Mouse (Mus musculus) C2C12 (cell line): ENCODE measurements around the gene Slc15a3. TPM values are rescaled to one million over a fixed set of nuclear protein-coding genes. Genes with fewer than 3 reads are reported as not detected.
A peak's percentile ranks its signal among the peaks of the same experiment; 100 is the strongest.

Experiments used
- H3K27me3 ChIP-seq: one replicate; pipeline ENCODE4 v1.6.1; 2011; ENCODE audit not compliant: control insufficient read depth, insufficient read depth, insufficient read length
- H3K36me3 ChIP-seq: one replicate; pipeline ENCODE4 v1.6.1; 2011; ENCODE audit not compliant: control insufficient read depth, insufficient read depth
- H3K4me3 ChIP-seq: one replicate; pipeline ENCODE4 v1.5.1; 2011; ENCODE audit warnings: mild to moderate bottlenecking, control low read depth; ENCODE audit not compliant: poor library complexity, insufficient read depth, severe bottlenecking
- H3K79me2 ChIP-seq: one replicate; pipeline ENCODE4 v1.6.1; 2011; ENCODE audit not compliant: control insufficient read depth, insufficient read depth
- H3K79me3 ChIP-seq: one replicate; pipeline ENCODE4 v1.6.1; 2011; ENCODE audit warnings: low read depth, control low read depth
- H3ac ChIP-seq: one replicate; pipeline ENCODE3; 2011; ENCODE audit warnings: low read depth; ENCODE audit not compliant: control insufficient read depth, insufficient read length
- CEBPB ChIP-seq: IDR thresholded peaks from one replicate; pipeline ENCODE4 v1.6.1; 2011; ENCODE audit warnings: low read depth, mild to moderate bottlenecking, control low read depth, moderate library complexity
- CTCF ChIP-seq: IDR thresholded peaks from one replicate; pipeline ENCODE4 v1.5.1; 2011; ENCODE audit not compliant: control insufficient read depth, insufficient read depth, insufficient read length
- FOSL1 ChIP-seq: IDR thresholded peaks from one replicate; pipeline ENCODE4 v1.8.0; 2011; ENCODE audit warnings: mild to moderate bottlenecking, low read length; ENCODE audit not compliant: poor library complexity, insufficient read depth, severe bottlenecking
- MAX ChIP-seq: IDR thresholded peaks from one replicate; pipeline ENCODE4 v1.6.1; 2011; ENCODE audit warnings: mild to moderate bottlenecking, control low read depth
- MYOD1 ChIP-seq: IDR thresholded peaks from one replicate; pipeline ENCODE4 v1.6.1; 2011; ENCODE audit warnings: low read depth; ENCODE audit not compliant: control insufficient read depth, insufficient read length
- MYOG ChIP-seq: IDR thresholded peaks from one replicate; pipeline ENCODE4 v1.6.1; 2011; ENCODE audit not compliant: control insufficient read depth, insufficient read length; ENCODE audit errors: extremely low read depth
- USF1 ChIP-seq: IDR thresholded peaks from one replicate; pipeline ENCODE4 v1.6.1; 2011; ENCODE audit warnings: low read depth, mild to moderate bottlenecking, control low read depth, moderate library complexity
- polyA plus RNA-seq: library from polyadenylated mRNA; unstranded; fragments of >200 nt; fragmentation: generic; extraction: Trizol; gene quantifications from one replicate; pipeline ENCODE4 v1.2.1, GENCODE M21; 2012; ENCODE audit warnings: missing spikeins

The Slc15a3 gene
- polyA plus RNA-seq, 1 experiment, result 6.3 TPM

DNA sequence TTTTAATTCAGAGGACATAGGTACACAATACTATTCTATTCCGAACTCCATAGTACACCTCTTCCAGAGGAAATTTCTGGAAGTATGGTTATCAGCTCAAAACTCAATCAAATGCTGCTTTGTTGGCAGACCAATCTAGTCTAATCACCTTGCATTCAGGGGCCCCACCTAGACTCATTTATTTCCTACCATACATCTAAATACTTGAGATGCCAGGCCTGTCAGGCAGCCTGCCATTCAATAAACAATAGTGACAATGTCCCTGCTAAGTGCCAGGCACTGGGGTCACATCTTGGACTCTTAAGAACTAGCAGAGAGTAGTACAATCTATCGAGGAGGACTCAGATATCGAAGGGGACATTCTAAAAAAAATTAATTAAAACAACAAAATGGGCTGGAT, 52.7 kb downstream of the Slc15a3 start:
- H3ac ChIP-seq, result no peak overlapping the region
- peaks cover 2% of the 10 kb centered on the region for H3K36me3 ChIP-seq
- no peak overlapping the region for H3K4me3 ChIP-seq
- TF ChIP-seq FOSL1, result no peak
- TF ChIP-seq USF1, result no peak
- TF ChIP-seq CEBPB, result no peak
- no peak for TF ChIP-seq MAX
- TF ChIP-seq MYOD1, result no peak
- no peak for TF ChIP-seq CTCF
- no peak for TF ChIP-seq MYOG
- no peaks in the 10 kb centered on the region for H3K27me3 ChIP-seq
- peaks cover 19% of the 10 kb centered on the region for H3K79me3 ChIP-seq
- H3K79me2 ChIP-seq, result peaks cover 21% of the 10 kb centered on the region

DNA sequence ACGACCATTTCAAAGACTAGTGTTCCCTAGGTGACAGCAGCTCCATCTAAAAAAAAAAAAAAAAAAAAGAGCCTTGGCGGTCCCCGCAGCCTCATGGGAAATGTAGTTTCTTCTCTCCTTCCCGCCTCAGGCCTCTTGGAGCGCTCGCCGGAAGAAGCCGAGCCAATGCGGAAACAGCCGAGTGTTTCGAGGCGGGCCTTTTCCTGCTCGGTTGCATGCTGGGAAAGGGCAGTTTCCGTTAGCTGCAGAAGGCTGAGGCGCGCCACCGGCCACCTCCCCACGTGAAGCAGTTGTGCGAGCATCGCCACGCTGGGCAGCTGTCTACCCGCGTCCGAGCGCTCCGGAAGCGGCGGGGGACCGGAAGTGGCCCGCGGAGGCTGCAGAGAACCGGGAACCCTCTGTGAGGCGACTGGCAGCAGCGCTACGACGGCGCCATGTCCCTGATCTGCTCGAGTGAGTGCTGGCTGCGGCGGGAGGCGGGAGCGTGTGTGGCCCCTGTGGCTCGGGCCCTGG, 55.5 kb downstream of the Slc15a3 start, which contains the start of gene Prpf19:
Gene Prpf19, plus strand, starts transcription at position 216 of the 513 bp plus-strand sequence.
- Histone ChIP-seq H3K4me3 (peak within 1 kb of the TSS; percentile 97), H3K79me2 (peaks cover 46% of the 10 kb centered on the region), H3K27me3 (no peaks in the 10 kb centered on the region), H3K36me3 (peaks cover 30% of the 10 kb centered on the region), H3ac (peak within 1 kb of the TSS; percentile 80), H3K79me3 (peaks cover 34% of the 10 kb centered on the region)
- TF ChIP-seq CEBPB (no peak), MAX (peak; percentile 94), USF1 (peak; percentile 10), CTCF (no peak)

- peaks cover 34% of the 10 kb centered on the region for H3K79me3 ChIP-seq
- peaks cover 46% of the 10 kb centered on the region for H3K79me2 ChIP-seq
- peak overlapping the region; percentile 80 for H3ac ChIP-seq
- no peaks in the 10 kb centered on the region for H3K27me3 ChIP-seq
- peaks cover 36% of the 10 kb centered on the region for H3K36me3 ChIP-seq
- H3K4me3 ChIP-seq, result peak overlapping the region; percentile 97
- TF ChIP-seq FOSL1 (no peak), MYOD1 (peak; percentile 2), MYOG (no peak)
Observed at GRCm38 (mm10) chr19:10895708-10896107, 56.2 kb downstream of the Slc15a3 start.

- Histone ChIP-seq H3ac (no peak overlapping the region), H3K79me3 (peaks cover 34% of the 10 kb centered on the region), H3K4me3 (no peak overlapping the region), H3K36me3 (peaks cover 47% of the 10 kb centered on the region), H3K79me2 (peaks cover 46% of the 10 kb centered on the region), H3K27me3 (no peaks in the 10 kb centered on the region)
- TF ChIP-seq CEBPB (no peak), MYOD1 (no peak), MAX (no peak), CTCF (no peak), MYOG (no peak), FOSL1 (no peak), USF1 (no peak)
Observed at GRCm38 (mm10) chr19:10896849-10897248, 57.3 kb downstream of the Slc15a3 start.

- peaks cover 46% of the 10 kb centered on the region for H3K79me2 ChIP-seq
- no peaks in the 10 kb centered on the region for H3K27me3 ChIP-seq
- TF ChIP-seq FOSL1, result no peak
- TF ChIP-seq CEBPB, result no peak
- TF ChIP-seq USF1, result no peak
- TF ChIP-seq MYOD1, result no peak
- TF ChIP-seq MAX, result no peak
- no peak for TF ChIP-seq MYOG
- TF ChIP-seq CTCF, result no peak
- no peak overlapping the region for H3K4me3 ChIP-seq
- peaks cover 54% of the 10 kb centered on the region for H3K36me3 ChIP-seq
- peaks cover 36% of the 10 kb centered on the region for H3K79me3 ChIP-seq
- no peak overlapping the region for H3ac ChIP-seq
Observed at GRCm38 (mm10) chr19:10897491-10897890, 58.0 kb downstream of the Slc15a3 start.

- TF ChIP-seq MYOG (no peak), MAX (no peak), USF1 (no peak), FOSL1 (no peak), CTCF (no peak), MYOD1 (no peak), CEBPB (no peak)
- Histone ChIP-seq H3K36me3 (peaks cover 81% of the 10 kb centered on the region), H3ac (no peak overlapping the region), H3K79me2 (peaks cover 45% of the 10 kb centered on the region), H3K79me3 (peaks cover 36% of the 10 kb centered on the region), H3K4me3 (no peak overlapping the region), H3K27me3 (no peaks in the 10 kb centered on the region)
Observed at GRCm38 (mm10) chr19:10900315-10900714, 60.8 kb downstream of the Slc15a3 start.
